Mouse (Mus musculus): ENCODE measurements around the gene Twnk.

Gene Twnk

GRCm38 (mm10) chr19:45024775-45025174 is 19.3 kb downstream of the Twnk start:
- TF ChIP-seq POU5F1 (IDR thresholded peaks at IDR 0.05; ENCODE audit: borderline replicate concordance, low read length) (no peak), CTCF (conservative IDR thresholded peaks at IDR 0.05; ENCODE audit: low read length) (no peak), NANOG (IDR thresholded peaks at IDR 0.05; ENCODE audit: borderline replicate concordance, low read length) (no peak)
- Histone ChIP-seq H3K4me3 (replicated peaks; ENCODE audit: low read length) (peak overlapping the region; percentile 60), H3K27me3 (ENCODE audit: insufficient read depth, low read length) (peaks cover 58% of the 10 kb centered on the region), H3K4me1 (replicated peaks; ENCODE audit: low read depth, low read length) (peaks cover 80% of the 10 kb centered on the region), H3K9me3 (ENCODE audit: low read length) (no peaks in the 10 kb centered on the region), H3K36me3 (ENCODE audit: insufficient read depth, low read length) (peaks cover 49% of the 10 kb centered on the region)

GRCm38 (mm10) chr19:45025937-45026568 is 20.6 kb downstream of the Twnk start:
- H3K27me3 ChIP-seq (ENCODE audit: insufficient read depth, low read length): peaks cover 58% of the 10 kb centered on the region
- peak overlapping the region; percentile 71 for H3K4me3 ChIP-seq (replicated peaks; ENCODE audit: low read length)
- TF ChIP-seq POU5F1 (IDR thresholded peaks at IDR 0.05; ENCODE audit: borderline replicate concordance, low read length) (no peak), NANOG (IDR thresholded peaks at IDR 0.05; ENCODE audit: borderline replicate concordance, low read length) (no peak), CTCF (conservative IDR thresholded peaks at IDR 0.05; ENCODE audit: low read length) (no peak)
- no peaks in the 10 kb centered on the region for H3K9me3 ChIP-seq (ENCODE audit: low read length)
- peaks cover 48% of the 10 kb centered on the region for H3K36me3 ChIP-seq (ENCODE audit: insufficient read depth, low read length)
- peaks cover 76% of the 10 kb centered on the region for H3K4me1 ChIP-seq (replicated peaks; ENCODE audit: low read depth, low read length)

- peak overlapping the region; percentile 71; the same call in 1 of the 2 replicates for H3K4me3 ChIP-seq (replicated peaks; ENCODE audit: low read length)
- TF ChIP-seq NANOG (IDR thresholded peaks at IDR 0.05; ENCODE audit: borderline replicate concordance, low read length) (no peak), POU5F1 (IDR thresholded peaks at IDR 0.05; ENCODE audit: borderline replicate concordance, low read length) (no peak), CTCF (conservative IDR thresholded peaks at IDR 0.05; ENCODE audit: low read length) (no peak)
- H3K9me3 ChIP-seq (ENCODE audit: low read length): no peaks in the 10 kb centered on the region
- H3K4me1 ChIP-seq (replicated peaks; ENCODE audit: low read depth, low read length): peaks cover 77% of the 10 kb centered on the region
- peaks cover 58% of the 10 kb centered on the region for H3K27me3 ChIP-seq (ENCODE audit: insufficient read depth, low read length)
- H3K36me3 ChIP-seq (ENCODE audit: insufficient read depth, low read length): peaks cover 37% of the 10 kb centered on the region
Measured at GRCm38 (mm10) chr19:45026958-45027670, 21.7 kb downstream of the Twnk start.

GRCm38 (mm10) chr19:45027848-45028247 is 22.4 kb downstream of the Twnk start:
- H3K36me3 ChIP-seq (ENCODE audit: insufficient read depth, low read length): peaks cover 31% of the 10 kb centered on the region
- TF ChIP-seq NANOG (IDR thresholded peaks at IDR 0.05; ENCODE audit: borderline replicate concordance, low read length) (no peak), CTCF (conservative IDR thresholded peaks at IDR 0.05; ENCODE audit: low read length) (no peak), POU5F1 (IDR thresholded peaks at IDR 0.05; ENCODE audit: borderline replicate concordance, low read length) (no peak)

GRCm38 (mm10) chr19:45028746-45029145 is 23.3 kb downstream of the Twnk start:
- Histone ChIP-seq H3K9me3 (ENCODE audit: low read length) (no peaks in the 10 kb centered on the region), H3K36me3 (ENCODE audit: insufficient read depth, low read length) (peaks cover 27% of the 10 kb centered on the region), H3K4me3 (replicated peaks; ENCODE audit: low read length) (peak overlapping the region; percentile 67), H3K27me3 (ENCODE audit: insufficient read depth, low read length) (peaks cover 55% of the 10 kb centered on the region), H3K4me1 (replicated peaks; ENCODE audit: low read depth, low read length) (peaks cover 87% of the 10 kb centered on the region)
- TF ChIP-seq POU5F1 (IDR thresholded peaks at IDR 0.05; ENCODE audit: borderline replicate concordance, low read length) (no peak), CTCF (conservative IDR thresholded peaks at IDR 0.05; ENCODE audit: low read length) (no peak), NANOG (IDR thresholded peaks at IDR 0.05; ENCODE audit: borderline replicate concordance, low read length) (no peak)

More at GRCm38 (mm10) chr19:45027848-45028247, 22.4 kb downstream of the Twnk start:
- Histone ChIP-seq H3K27me3 (ENCODE audit: insufficient read depth, low read length) (peaks cover 58% of the 10 kb centered on the region), H3K4me1 (replicated peaks; ENCODE audit: low read depth, low read length) (peaks cover 84% of the 10 kb centered on the region), H3K4me3 (replicated peaks; ENCODE audit: low read length) (peak overlapping the region; percentile 67), H3K9me3 (ENCODE audit: low read length) (no peaks in the 10 kb centered on the region)

- H3K36me3 ChIP-seq (ENCODE audit: insufficient read depth, low read length): peaks cover 25% of the 10 kb centered on the region
- TF ChIP-seq POU5F1 (IDR thresholded peaks at IDR 0.05; ENCODE audit: borderline replicate concordance, low read length) (no peak), NANOG (IDR thresholded peaks at IDR 0.05; ENCODE audit: borderline replicate concordance, low read length) (no peak), CTCF (conservative IDR thresholded peaks at IDR 0.05; ENCODE audit: low read length) (no peak)
- peaks cover 81% of the 10 kb centered on the region for H3K4me1 ChIP-seq (replicated peaks; ENCODE audit: low read depth, low read length)
- H3K4me3 ChIP-seq (replicated peaks; ENCODE audit: low read length): no peak overlapping the region
- peaks cover 49% of the 10 kb centered on the region for H3K27me3 ChIP-seq (ENCODE audit: insufficient read depth, low read length)
- no peaks in the 10 kb centered on the region for H3K9me3 ChIP-seq (ENCODE audit: low read length)
Measured at GRCm38 (mm10) chr19:45029571-45029970, 24.1 kb downstream of the Twnk start.

GRCm38 (mm10) chr19:45030111-45030510 is 24.6 kb downstream of the Twnk start:
- Histone ChIP-seq H3K27me3 (ENCODE audit: insufficient read depth, low read length) (peaks cover 44% of the 10 kb centered on the region), H3K4me1 (replicated peaks; ENCODE audit: low read depth, low read length) (peaks cover 75% of the 10 kb centered on the region), H3K4me3 (replicated peaks; ENCODE audit: low read length) (no peak overlapping the region), H3K9me3 (ENCODE audit: low read length) (no peaks in the 10 kb centered on the region), H3K36me3 (ENCODE audit: insufficient read depth, low read length) (peaks cover 25% of the 10 kb centered on the region)
- no peak for TF ChIP-seq POU5F1 (IDR thresholded peaks at IDR 0.05; ENCODE audit: borderline replicate concordance, low read length)
- TF ChIP-seq NANOG (IDR thresholded peaks at IDR 0.05; ENCODE audit: borderline replicate concordance, low read length): no peak
- TF ChIP-seq CTCF (conservative IDR thresholded peaks at IDR 0.05; ENCODE audit: low read length): peak; percentile 76

- H3K4me3 ChIP-seq (replicated peaks; ENCODE audit: low read length): no peak overlapping the region
- TF ChIP-seq CTCF (conservative IDR thresholded peaks at IDR 0.05; ENCODE audit: low read length) (peak; percentile 82), NANOG (IDR thresholded peaks at IDR 0.05; ENCODE audit: borderline replicate concordance, low read length) (no peak)
- H3K9me3 ChIP-seq (ENCODE audit: low read length): no peaks in the 10 kb centered on the region
- H3K4me1 ChIP-seq (replicated peaks; ENCODE audit: low read depth, low read length): peaks cover 71% of the 10 kb centered on the region
- H3K36me3 ChIP-seq (ENCODE audit: insufficient read depth, low read length): peaks cover 17% of the 10 kb centered on the region
- H3K27me3 ChIP-seq (ENCODE audit: insufficient read depth, low read length): peaks cover 42% of the 10 kb centered on the region
Measured at GRCm38 (mm10) chr19:45030746-45031693, 25.6 kb downstream of the Twnk start.

All from E14TG2a.4 (cell line).